Mouse (Mus musculus) Patski (cell line): ENCODE measurements at regions not wholly inside any gene's neighbourhood (a gene's known extent, or its start where the extent isn't known, plus 50 kb on each side); places are given as distances from the start of the nearest gene placed in this dataset.

Experiments
- ATAC-seq: fragments of 100-300 bp; one replicate; pipeline ENCODE4 v1.8.0; 2021
- CTCF ChIA-PET: fragments of 350-600 bp; sonication (Branson Sonifier 250); formaldehyde crosslinking; loops from one replicate; lab custom pipeline; 2022; ENCODE audit warnings: inconsistent platforms; lab: Charles Lee
- POLR2A ChIA-PET: fragments of 350-600 bp; sonication (Branson Sonifier 250); formaldehyde crosslinking; loops from one replicate; lab custom pipeline; 2022; ENCODE audit warnings: antibody characterized with exemption, inconsistent platforms; lab: Charles Lee
- DNase-seq: peaks from one replicate; pipeline ENCODE4 v3.0.0-alpha.2; 2011; ENCODE audit warnings: low read depth, low spot score
- H3K27me3 ChIP-seq: fragments of 371-371 bp; one replicate; pipeline ENCODE4 v1.5.1; 2021
- CTCF ChIP-seq: fragments of 100-300 bp; IDR thresholded peaks from one replicate; pipeline ENCODE4 v1.5.1; 2021
- in situ Hi-C: fragments of 300-500 bp; cut with MboI; formaldehyde crosslinking; loops from 3 replicates; pipeline ENCODE4 v1.11.1; 2018; ENCODE audit warnings: low pct_unique_long_range_greater_than_20kb, mixed read lengths

DNA sequence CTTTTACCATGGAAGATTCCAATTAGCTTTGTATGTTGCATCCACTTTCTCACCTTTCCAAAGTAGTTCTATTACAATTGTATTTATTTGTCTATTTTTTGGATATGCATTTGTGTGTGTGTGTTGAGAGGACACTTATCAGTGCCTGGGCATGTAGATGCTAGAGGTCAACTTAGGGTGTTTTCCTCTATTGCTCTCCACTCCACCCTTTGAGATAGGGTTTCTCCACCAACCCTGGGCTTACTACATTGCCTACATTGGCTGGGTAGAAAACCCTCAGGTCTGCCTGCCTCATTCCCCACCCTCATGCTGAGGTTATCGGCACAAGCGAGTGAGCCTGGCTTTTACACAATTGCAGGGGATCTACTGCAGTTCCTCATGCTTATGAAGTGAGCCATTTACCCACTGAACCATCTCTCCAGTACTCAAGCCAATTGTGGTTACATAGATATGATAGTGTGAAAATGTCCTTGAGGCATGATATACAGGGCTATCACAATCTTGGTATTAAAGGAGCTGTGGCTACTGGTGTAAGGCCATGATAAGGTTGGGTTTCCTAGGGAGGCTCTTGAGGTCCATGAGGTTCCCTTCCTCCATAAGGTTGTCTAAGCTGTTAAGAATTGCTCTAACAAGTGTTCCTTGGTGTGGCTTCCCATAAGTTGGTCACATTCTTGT lies 87.6 kb downstream of the Otud1 start:
- POLR2A ChIA-PET: interaction anchor here (0.6 kb wide), 1 partner anchor 191 kb away, joined by 3 read pairs; the partner anchor contains the start of gene 4921504E06Rik
- ATAC-seq (no peak), DNase-seq (no peak)
- CTCF ChIA-PET: interaction anchor here (0.8 to 1.0 kb wide), 3 partner anchors 9 to 14 kb away, joined by 3 to 4 read pairs (median 3); no protein-coding TSS in a partner anchor
- no peak for TF ChIP-seq CTCF
- in situ Hi-C loops: no loop called here
- peaks cover 6% of the 10 kb centered on the region for H3K27me3 ChIP-seq

DNA sequence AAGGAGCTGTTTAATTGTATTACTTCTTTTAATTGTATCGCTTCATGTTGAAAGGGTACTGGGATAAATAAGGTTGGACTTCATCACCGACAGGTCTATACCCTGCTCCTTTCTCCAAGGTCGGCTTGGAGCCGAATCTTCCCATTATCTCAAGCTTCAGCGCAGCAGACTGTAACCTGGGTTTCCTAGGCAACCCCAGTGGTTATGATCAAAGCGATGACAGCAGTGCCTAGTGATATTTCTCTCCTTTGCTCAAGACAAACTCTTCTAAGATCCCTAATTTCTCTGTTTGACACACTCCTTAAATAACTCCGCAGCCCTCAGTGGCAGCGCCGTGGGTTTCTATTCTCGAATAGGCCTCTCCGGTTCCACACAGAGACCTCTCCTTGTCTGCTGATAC lies 95.2 kb downstream of the Otud1 start:
- ChIA-PET CTCF (interaction anchor here (1.5 kb wide), 1 partner anchor 17 kb away, joined by 3 read pairs; no protein-coding TSS in a partner anchor), POLR2A (no interaction called here)
- in situ Hi-C loops: loop anchor here (10.0 kb wide), 1 partner anchor 152 kb away; the partner anchor contains the start of gene Etl4
- no peak for ATAC-seq
- H3K27me3 ChIP-seq: peaks cover 17% of the 10 kb centered on the region
- no peak for TF ChIP-seq CTCF
- DNase-seq: no peak

DNA sequence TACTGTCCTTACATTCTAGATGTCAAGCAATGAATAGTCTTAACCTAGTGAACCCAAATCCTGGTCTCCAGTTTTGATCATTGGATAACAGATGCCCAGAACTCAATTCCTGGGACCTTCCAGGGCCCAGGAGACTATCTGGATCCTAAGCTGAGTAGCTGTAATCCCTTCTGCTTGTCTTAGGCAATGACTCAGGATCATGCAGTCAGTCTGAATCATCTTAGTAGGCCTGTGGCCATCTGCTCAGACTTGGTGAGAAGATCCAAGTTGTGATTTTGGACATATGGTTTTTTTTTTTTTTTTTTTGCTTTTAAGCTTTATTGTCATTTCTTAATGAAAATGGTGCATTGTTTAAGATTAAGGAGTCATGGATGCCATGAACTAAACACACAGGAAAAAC lies 95.9 kb downstream of the Otud1 start:
- ChIA-PET POLR2A (interaction anchor here (0.6 to 0.7 kb wide), 2 partner anchors 84 to 1720 kb away, joined by 3 read pairs; no protein-coding TSS in a partner anchor), CTCF (interaction anchor here (1.5 kb wide), 1 partner anchor 18 kb away, joined by 3 read pairs; no protein-coding TSS in a partner anchor)
- no peak for TF ChIP-seq CTCF
- H3K27me3 ChIP-seq: peaks cover 23% of the 10 kb centered on the region
- DNase-seq: no peak
- no peak for ATAC-seq
- in situ Hi-C loops: loop anchor here (10.0 kb wide), 1 partner anchor 151 kb away; the partner anchor contains the start of gene Etl4

DNA sequence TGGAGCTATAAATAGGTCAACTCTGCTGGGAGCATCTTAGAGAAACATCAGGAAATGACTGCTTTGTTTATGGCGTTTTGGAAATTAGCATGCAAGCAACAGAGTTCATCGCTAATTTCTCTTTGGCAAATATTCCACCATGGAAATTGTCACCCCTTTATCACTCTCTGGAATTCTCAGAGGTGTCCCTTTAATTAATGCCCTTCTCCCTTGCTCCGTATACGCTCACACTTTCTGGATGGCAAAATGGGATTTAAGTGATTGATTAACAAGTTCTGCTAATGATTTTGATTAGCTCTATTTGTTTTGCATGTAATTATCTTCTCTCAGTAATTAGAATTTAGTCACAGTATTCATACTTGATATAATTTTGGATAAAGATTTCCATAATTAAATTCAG lies 100.4 kb downstream of the Otud1 start:
- no peak for TF ChIP-seq CTCF
- DNase-seq (no peak), ATAC-seq (no peak)
- POLR2A ChIA-PET: no interaction called here
- CTCF ChIA-PET: interaction anchor here (1.4 kb wide), 1 partner anchor 12 kb away, joined by 4 read pairs; no protein-coding TSS in a partner anchor
- in situ Hi-C loops: loop anchor here (10.0 kb wide), 1 partner anchor 147 kb away; the partner anchor contains the start of gene Etl4
- peaks cover 25% of the 10 kb centered on the region for H3K27me3 ChIP-seq

DNA sequence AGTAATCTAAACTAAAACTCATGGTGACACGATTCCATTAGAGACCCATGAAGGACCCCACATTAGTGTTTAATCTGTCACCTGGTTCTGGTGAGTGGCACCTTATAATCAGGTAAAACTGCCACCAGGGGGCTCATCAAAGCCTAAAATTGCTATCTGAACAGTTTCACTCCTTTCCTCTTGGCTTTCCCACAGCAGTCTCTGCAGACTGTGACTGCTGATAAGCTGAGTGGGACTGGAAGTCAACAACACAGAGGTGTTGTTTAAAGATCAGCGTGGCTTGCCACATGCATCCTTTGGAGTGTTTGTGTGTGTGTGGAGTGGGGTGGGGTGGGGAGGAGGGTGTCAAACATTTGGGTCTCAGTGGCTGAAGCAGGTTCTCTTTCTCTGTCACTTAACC lies 101.6 kb downstream of the Otud1 start:
- in situ Hi-C loops: loop anchor here (10.0 kb wide), 1 partner anchor 146 kb away; the partner anchor contains the start of gene Etl4
- peaks cover 30% of the 10 kb centered on the region for H3K27me3 ChIP-seq
- CTCF ChIA-PET: interaction anchor here (1.1 to 1.4 kb wide), 5 partner anchors 14 to 173 kb away, joined by 3 to 4 read pairs (median 3); partner anchors contain the start of gene Etl4
- TF ChIP-seq CTCF: peak; percentile 41
- ATAC-seq: no peak
- DNase-seq: no peak
- POLR2A ChIA-PET: no interaction called here

DNA sequence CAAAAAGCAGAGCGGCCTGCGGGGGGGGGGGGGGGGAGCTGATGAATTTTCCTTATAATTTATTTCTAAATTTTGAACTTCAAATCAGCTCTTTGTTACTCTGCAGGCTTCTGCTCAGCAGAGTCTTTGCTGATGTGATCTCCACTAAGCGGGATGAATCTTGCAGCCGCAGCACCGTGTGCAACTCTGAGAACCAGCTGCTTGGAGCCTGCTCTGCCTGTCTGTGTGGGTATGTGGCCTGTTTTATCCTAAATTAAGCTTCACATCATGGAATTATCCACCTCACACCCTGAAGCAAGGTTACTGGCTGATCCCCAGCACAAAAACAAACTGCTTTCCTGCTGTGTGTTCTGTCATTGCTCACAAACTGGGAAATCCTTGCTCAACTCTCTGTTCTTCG lies 102.0 kb downstream of the Otud1 start:
- no peak for TF ChIP-seq CTCF
- in situ Hi-C loops: loop anchor here (10.0 kb wide), 1 partner anchor 145 kb away; the partner anchor contains the start of gene Etl4
- ChIA-PET POLR2A (no interaction called here), CTCF (interaction anchor here (1.1 to 1.4 kb wide), 4 partner anchors 33 to 173 kb away, joined by 3 read pairs; partner anchors contain the start of gene Etl4)
- DNase-seq: no peak
- ATAC-seq: no peak
- H3K27me3 ChIP-seq: peaks cover 30% of the 10 kb centered on the region

- ChIA-PET POLR2A (interaction anchor here (0.7 kb wide), 1 partner anchor 12 kb away, joined by 3 read pairs; no protein-coding TSS in a partner anchor), CTCF (no interaction called here)
- TF ChIP-seq CTCF: no peak
- peaks cover 20% of the 10 kb centered on the region for H3K27me3 ChIP-seq
- ATAC-seq (no peak), DNase-seq (no peak)
- in situ Hi-C loops: no loop called here
Measured at GRCm38 (mm10) chr2:19762996-19763395, 105.4 kb downstream of the Otud1 start.

DNA sequence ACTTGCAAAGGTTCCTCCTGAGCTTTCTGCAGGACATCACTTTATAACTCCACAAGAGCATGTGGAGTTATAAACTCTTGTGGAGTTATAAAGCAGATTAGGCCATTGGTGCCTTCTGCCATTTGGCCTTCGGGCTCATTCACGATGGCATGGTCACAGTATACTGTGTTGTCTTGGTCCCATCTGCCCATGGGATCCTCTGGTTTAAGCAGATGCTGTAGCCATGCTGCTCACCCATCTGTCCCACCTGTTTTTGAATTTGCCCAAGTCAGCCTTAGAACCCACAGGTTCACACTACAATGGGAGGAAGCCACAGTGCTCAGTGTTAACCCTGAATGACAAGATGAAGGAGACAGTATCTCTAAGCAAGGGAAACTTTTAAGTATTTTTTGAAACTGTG lies 124.7 kb upstream of the Etl4 start:
- in situ Hi-C loops: no loop called here
- ATAC-seq (no peak), DNase-seq (no peak)
- H3K27me3 ChIP-seq: peaks cover 28% of the 10 kb centered on the region
- ChIA-PET POLR2A (no interaction called here), CTCF (interaction anchor here (0.6 to 1.2 kb wide), 2 partner anchors 277 to 324 kb away, joined by 3 read pairs; no protein-coding TSS in a partner anchor)
- TF ChIP-seq CTCF: no peak

DNA sequence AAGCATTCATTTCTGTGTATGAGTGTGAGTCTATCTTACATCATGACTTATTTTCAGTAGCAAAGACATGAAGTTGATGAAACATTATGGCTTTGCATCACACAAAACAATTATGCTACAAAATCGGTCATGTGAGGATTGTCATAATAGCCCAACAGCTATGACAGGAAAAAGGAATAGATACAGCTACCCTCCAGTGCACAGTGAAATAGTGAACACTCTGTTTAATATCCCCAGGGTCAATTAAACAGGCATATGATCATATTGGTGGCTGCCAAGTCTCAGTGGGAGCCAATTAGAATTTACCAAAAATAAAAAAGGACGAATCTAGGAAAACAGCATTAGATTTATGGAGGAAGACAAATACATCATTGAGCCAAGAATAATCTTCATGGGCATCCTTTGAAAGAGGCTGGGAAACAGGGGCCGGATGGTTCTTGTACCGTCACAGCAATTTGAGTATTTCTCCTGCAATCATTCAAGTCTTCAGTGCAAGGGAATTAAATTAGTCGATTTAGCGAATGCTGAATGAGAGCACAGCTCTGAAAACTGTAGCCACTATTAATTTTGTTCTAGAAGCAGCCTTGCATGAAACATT lies 123.8 kb upstream of the Etl4 start:
- TF ChIP-seq CTCF: no peak
- in situ Hi-C loops: no loop called here
- POLR2A ChIA-PET: no interaction called here

GRCm38 (mm10) chr2:19792177-19792576 lies 117.4 kb upstream of the Etl4 start:
- ATAC-seq: no peak

More for the DNA sequence above, 123.8 kb upstream of the Etl4 start:
- ATAC-seq (peak; percentile 73), DNase-seq (peak; percentile 57)
- peaks cover 28% of the 10 kb centered on the region for H3K27me3 ChIP-seq
- CTCF ChIA-PET: interaction anchor here (0.9 to 1.2 kb wide), 2 partner anchors 120 to 277 kb away, joined by 3 read pairs; no protein-coding TSS in a partner anchor

More at GRCm38 (mm10) chr2:19792177-19792576, 117.4 kb upstream of the Etl4 start:
- TF ChIP-seq CTCF: no peak
- in situ Hi-C loops: no loop called here
- peak; percentile 31 for DNase-seq
- ChIA-PET CTCF (interaction anchor here (1.0 to 1.6 kb wide), 2 partner anchors 13 to 117 kb away, joined by 4 read pairs; partner anchors contain the start of gene Etl4), POLR2A (no interaction called here)
- H3K27me3 ChIP-seq: peaks cover 19% of the 10 kb centered on the region
